Mouse (Mus musculus): ENCODE data around the gene Sec14l5. TPM values are rescaled to one million over a fixed set of nuclear protein-coding genes. Genes with fewer than 3 reads are reported as not detected.
A peak's percentile ranks its signal among the peaks of the same experiment; 100 is the strongest.

Gene Sec14l5
- total and polyA plus RNA-seq, 3 experiments, result 0.03 TPM; not detected in 2

DNA sequence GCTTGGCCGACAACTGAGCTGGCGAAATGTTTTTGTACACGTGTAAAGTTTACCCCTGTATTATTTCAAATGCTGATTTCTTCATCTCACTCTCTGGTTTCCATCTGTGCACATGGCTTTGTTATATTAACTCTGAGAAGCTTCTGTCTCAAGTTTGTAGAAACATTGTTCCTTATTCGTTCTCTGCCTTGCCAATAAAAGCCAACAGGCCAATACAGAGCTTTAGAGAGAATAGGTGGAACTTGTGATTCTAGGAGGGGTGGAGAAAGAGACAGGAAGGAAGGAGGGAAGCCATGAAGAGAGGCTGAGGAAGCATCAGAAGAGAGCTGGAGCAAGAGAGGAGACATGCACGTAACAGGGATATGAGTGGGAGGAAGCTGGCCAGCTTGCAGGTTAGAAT, 59.1 kb downstream of the Sec14l5 start:
- Histone ChIP-seq H3K27me3 (ENCODE audit: control insufficient read depth in 1 of 2, insufficient read depth in 2 of 2, low read length in 2 of 2) (no peaks in the 10 kb centered on the region), H3K27ac (ENCODE audit: control insufficient read depth, low read depth, low read length) (no peak overlapping the region), H3K9ac (ENCODE audit: control insufficient read depth, low read depth, low read length, poor library complexity, severe bottlenecking) (no peak overlapping the region), H3K36me3 (ENCODE audit: control insufficient read depth in 1 of 2, insufficient read depth in 2 of 2, low read length in 2 of 2) (peaks cover 0 to 3% of the 10 kb centered on the region in 2 experiments; a peak in 1 of 4 replicates), H3K4me1 (ENCODE audit: control insufficient read depth in 1 of 2, insufficient read depth in 2 of 2, low read length in 2 of 2) (peaks cover 3 to 13% of the 10 kb centered on the region in 2 experiments), H3K79me2 (ENCODE audit: control insufficient read depth, insufficient read depth, low read length, poor library complexity) (peaks cover 3% of the 10 kb centered on the region; the same call in 1 of the 2 replicates), H3K4me3 (ENCODE audit: control insufficient read depth in 1 of 2, insufficient read depth in 1 of 2, low read depth in 2 of 2, low read length in 2 of 2) (no peak overlapping the region), H3K9me3 (replicated peaks; ENCODE audit: insufficient read depth, low read length) (no peaks in the 10 kb centered on the region)
- peak; percentile 55 for DNase-seq (ENCODE audit: low read depth, low spot score)
- no peak for TF ChIP-seq POLR2AphosphoS2 (IDR thresholded peaks at IDR 0.05; ENCODE audit: low read length)
- TF ChIP-seq MYC (IDR thresholded peaks at IDR 0.05; ENCODE audit: low read depth, low read length), result no peak
- no peak for TF ChIP-seq ZC3H11A (IDR thresholded peaks at IDR 0.05; ENCODE audit: low read depth, low read length)
- TF ChIP-seq SIN3A (IDR thresholded peaks at IDR 0.05; ENCODE audit: low read length), result no peak
- no peak for TF ChIP-seq TBP (IDR thresholded peaks at IDR 0.05; ENCODE audit: low read depth, low read length)
- TF ChIP-seq ETS1 (IDR thresholded peaks at IDR 0.05; ENCODE audit: low read depth, low read length), result no peak
- TF ChIP-seq MEF2A (IDR thresholded peaks at IDR 0.05; ENCODE audit: extremely low read depth, insufficient replicate concordance, low read depth, low read length, poor library complexity, severe bottlenecking), result no peak
- no peak for TF ChIP-seq MYB (IDR thresholded peaks at IDR 0.05; ENCODE audit: low read depth, low read length)
- no peak for TF ChIP-seq ZMIZ1 (IDR thresholded peaks at IDR 0.05; ENCODE audit: low read depth, low read length)
- no peak for TF ChIP-seq TCF12 (IDR thresholded peaks at IDR 0.05; ENCODE audit: low read depth, low read length)
- no peak for TF ChIP-seq MAX (IDR thresholded peaks at IDR 0.05; ENCODE audit: low read length)
- no peak for TF ChIP-seq E2F4 (IDR thresholded peaks at IDR 0.05; ENCODE audit: borderline replicate concordance, low read depth, low read length)
- no peak for TF ChIP-seq TAL1 (IDR thresholded peaks at IDR 0.05; ENCODE audit: low read length)
- TF ChIP-seq JUND (IDR thresholded peaks at IDR 0.05; ENCODE audit: low read depth, low read length), result no peak
- no peak for TF ChIP-seq SMC3 (IDR thresholded peaks at IDR 0.05; ENCODE audit: low read depth, low read length)
- TF ChIP-seq CHD1 (IDR thresholded peaks at IDR 0.05; ENCODE audit: low read depth, low read length), result no peak
- TF ChIP-seq NELFE (IDR thresholded peaks at IDR 0.05; ENCODE audit: low read depth, low read length), result no peak
- TF ChIP-seq KAT2A (conservative IDR thresholded peaks at IDR 0.05; ENCODE audit: low read depth, low read length), result no peak
- TF ChIP-seq CHD2 (IDR thresholded peaks at IDR 0.05; ENCODE audit: low read length), result no peak

DNA sequence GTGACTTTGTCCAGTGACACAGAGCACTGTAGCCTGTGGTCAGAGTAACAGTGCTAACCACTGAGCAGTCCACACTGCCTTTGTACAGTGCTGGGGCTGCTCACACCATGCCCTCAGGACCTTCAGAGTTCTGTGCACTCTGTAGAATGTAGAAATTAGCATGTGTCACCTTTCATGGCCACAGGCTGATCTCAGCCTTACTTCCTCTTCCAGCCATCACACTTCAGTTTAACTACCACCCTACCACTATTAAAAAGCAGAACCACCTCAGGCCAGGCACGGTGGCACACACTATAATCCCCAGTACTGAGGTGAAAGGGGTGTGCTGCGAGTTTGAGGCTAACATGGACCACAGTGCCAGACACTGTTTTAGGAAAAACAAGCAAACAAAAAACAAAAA, 63.5 kb downstream of the Sec14l5 start:
- H3K9ac ChIP-seq (ENCODE audit: control insufficient read depth, low read depth, low read length, poor library complexity, severe bottlenecking), result no peak overlapping the region
- H3K4me1 ChIP-seq (ENCODE audit: control insufficient read depth in 1 of 2, insufficient read depth in 2 of 2, low read length in 2 of 2), result peaks cover 3 to 9% of the 10 kb centered on the region in 2 experiments; a peak in 3 of 4 replicates
- H3K9me3 ChIP-seq (replicated peaks; ENCODE audit: insufficient read depth, low read length), result no peaks in the 10 kb centered on the region
- TF ChIP-seq NELFE (IDR thresholded peaks at IDR 0.05; ENCODE audit: low read depth, low read length), result no peak
- TF ChIP-seq EP300 (IDR thresholded peaks at IDR 0.05; ENCODE audit: low read depth in 1 of 2, low read length in 2 of 2), result peak in 1 of 2 experiments; percentile 33; a peak in 1 of 4 replicates
- no peak for TF ChIP-seq CHD1 (IDR thresholded peaks at IDR 0.05; ENCODE audit: low read depth, low read length)
- peak; percentile 27; the same call in 1 of the 2 replicates for TF ChIP-seq SIN3A (IDR thresholded peaks at IDR 0.05; ENCODE audit: low read length)
- no peak for TF ChIP-seq USF1 (IDR thresholded peaks at IDR 0.05; ENCODE audit: low read depth, low read length)
- no peak for TF ChIP-seq RAD21 (IDR thresholded peaks at IDR 0.05; ENCODE audit: low read depth, low read length)
- peak; percentile 64; the same call in 1 of the 2 replicates for TF ChIP-seq MAX (IDR thresholded peaks at IDR 0.05; ENCODE audit: low read length)
- TF ChIP-seq MYB (IDR thresholded peaks at IDR 0.05; ENCODE audit: low read depth, low read length), result 0 out of 2 replicates have a peak, but pooled peaks have one; percentile 37
- TF ChIP-seq ZC3H11A (IDR thresholded peaks at IDR 0.05; ENCODE audit: low read depth, low read length), result no peak
- peak; percentile 71 for TF ChIP-seq MYC (IDR thresholded peaks at IDR 0.05; ENCODE audit: low read depth, low read length)
- H3K27ac ChIP-seq (ENCODE audit: control insufficient read depth, low read depth, low read length), result no peak overlapping the region
- peak; percentile 80 for DNase-seq (ENCODE audit: low read depth, low spot score)
- no peaks in the 10 kb centered on the region for H3K36me3 ChIP-seq (ENCODE audit: control insufficient read depth in 1 of 2, insufficient read depth in 2 of 2, low read length in 2 of 2)
- H3K79me2 ChIP-seq (ENCODE audit: control insufficient read depth, insufficient read depth, low read length, poor library complexity), result no peaks in the 10 kb centered on the region
- no peak overlapping the region for H3K4me3 ChIP-seq (ENCODE audit: control insufficient read depth in 1 of 2, insufficient read depth in 1 of 2, low read depth in 2 of 2, low read length in 2 of 2)
- H3K27me3 ChIP-seq (ENCODE audit: control insufficient read depth in 1 of 2, insufficient read depth in 2 of 2, low read length in 2 of 2), result no peaks in the 10 kb centered on the region
